Mouse (Mus musculus) yolk sac, embryonic 10.5 days (tissue): ENCODE results near the gene Pgpep1.

Source experiments
- DNase-seq: peaks from one replicate; pipeline ENCODE4 v3.0.0-alpha.2; 2017; ENCODE audit warnings: low spot score

Pgpep1 gene

GRCm38 (mm10) chr8:70659604-70660272 lies 450 bp downstream of the Pgpep1 start:
- DNase-seq = peak; percentile 99

DNA sequence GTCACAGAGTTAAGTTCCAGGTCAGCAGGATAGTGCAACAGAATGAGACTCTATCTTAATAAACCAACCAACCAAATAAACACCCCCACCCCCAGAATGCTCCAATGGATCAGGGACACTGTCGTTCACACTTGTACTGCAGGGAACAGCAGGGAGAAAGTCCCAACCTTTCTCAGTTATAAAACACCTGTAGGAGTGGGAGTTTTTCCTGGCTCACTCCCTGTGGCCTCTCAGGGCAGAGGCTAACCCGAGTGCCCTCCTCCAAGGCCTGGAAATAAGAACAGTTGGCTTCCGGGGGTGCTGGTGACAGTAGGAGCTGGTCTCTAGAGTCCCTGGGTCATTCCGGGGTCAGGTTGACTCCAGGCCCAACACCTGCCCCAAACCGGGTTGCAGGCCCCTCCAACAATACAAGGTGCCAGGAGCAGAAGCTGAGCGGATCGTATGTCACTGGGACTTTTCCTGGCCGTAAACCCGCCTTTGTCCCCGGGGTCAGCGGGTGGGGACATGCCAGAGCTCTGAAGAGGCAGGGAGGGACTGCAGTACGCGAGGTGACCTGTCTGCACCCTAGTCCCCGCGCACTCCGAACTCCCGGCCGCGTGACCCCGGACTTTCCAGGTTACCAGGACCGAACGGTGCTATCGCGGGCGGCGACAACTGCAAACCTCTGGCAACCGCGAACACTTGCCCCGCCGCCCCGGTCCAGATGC lies 1.1 kb downstream of the Pgpep1 start:
- no peak for DNase-seq

DNA sequence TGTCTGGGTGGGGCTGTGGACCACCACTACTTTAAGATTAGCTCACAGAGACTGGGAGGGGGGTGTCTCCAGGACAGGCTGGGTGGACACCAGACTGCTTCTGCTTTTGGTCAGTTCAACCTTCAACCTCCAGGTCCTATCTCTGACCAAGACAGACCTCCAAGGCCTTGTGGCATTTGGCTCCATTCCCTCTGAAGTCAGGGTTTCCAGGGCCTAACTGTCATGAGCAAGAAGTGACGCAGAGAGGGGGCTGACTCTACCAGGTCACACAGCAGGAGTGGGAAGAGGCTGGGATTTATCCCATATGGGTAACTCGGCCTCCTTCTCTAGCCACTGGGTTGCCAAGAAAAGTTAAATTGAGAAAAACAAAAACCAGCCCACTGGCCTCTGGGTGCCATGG lies 2.4 kb downstream of the Pgpep1 start:
- DNase-seq = no peak

DNA sequence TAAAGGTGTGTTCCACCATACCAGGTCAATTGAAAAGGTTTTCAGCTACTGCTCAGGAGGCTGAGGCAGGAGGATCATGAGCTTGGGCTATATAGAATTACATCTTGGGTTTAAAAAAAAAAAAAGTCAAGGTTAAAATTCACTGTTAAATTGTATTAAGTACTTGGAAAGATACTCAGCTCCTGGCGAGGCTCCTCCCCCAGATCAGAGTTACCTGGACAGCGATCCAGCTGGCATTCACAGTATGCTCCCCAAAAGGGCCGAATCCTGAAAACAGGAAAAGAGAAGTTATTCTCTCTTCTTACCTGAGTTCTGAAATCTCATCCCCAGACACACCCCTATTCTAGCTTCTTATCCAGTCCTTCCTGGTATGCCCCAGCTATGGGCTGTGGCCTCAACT lies 3.0 kb downstream of the Pgpep1 start:
- DNase-seq = no peak

GRCm38 (mm10) chr8:70656193-70656790 lies 3.9 kb downstream of the Pgpep1 start:
- DNase-seq = no peak

DNA sequence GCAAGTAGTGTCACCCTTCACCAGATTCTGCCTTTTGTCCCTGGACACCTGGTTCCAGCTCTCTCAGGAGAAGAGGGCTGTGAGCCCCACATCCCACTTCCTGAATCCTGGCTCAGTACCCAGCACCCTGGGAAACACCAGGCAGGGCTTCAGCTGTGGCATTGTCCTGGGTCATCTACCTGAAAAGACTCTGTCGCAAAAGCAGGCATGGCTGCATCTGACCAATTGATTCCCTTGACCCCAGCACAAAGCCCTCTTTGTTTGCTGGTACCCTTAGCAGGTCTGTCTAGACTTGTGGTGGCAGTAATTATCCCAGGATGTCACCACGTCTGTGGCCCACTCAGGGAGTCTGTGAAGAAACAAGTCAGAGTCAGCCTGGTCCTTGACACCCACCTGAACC lies 4.7 kb downstream of the Pgpep1 start:
- DNase-seq = no peak

GRCm38 (mm10) chr8:70654121-70654520 lies 6.1 kb downstream of the Pgpep1 start:
- no peak for DNase-seq

DNA sequence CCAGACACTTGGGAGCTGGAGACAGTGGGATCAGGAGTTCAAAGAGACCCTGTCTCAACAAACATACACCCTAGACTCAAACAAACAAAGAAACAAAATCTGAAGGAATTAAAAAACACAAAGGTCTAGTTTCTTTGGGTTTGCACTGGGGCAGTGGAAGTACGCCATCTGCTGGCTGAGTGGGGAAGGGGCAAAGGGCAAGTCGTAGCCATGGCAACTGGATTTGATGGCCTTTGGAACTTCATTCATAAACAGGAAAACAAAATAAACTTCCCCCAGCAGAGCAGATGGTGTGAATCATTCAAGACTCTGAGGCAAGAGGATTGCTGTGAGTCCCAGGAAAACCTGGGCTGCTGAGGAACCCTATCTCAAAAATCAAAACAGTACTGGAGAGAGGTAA lies 7.0 kb downstream of the Pgpep1 start:
- peak; percentile 68 for DNase-seq

DNA sequence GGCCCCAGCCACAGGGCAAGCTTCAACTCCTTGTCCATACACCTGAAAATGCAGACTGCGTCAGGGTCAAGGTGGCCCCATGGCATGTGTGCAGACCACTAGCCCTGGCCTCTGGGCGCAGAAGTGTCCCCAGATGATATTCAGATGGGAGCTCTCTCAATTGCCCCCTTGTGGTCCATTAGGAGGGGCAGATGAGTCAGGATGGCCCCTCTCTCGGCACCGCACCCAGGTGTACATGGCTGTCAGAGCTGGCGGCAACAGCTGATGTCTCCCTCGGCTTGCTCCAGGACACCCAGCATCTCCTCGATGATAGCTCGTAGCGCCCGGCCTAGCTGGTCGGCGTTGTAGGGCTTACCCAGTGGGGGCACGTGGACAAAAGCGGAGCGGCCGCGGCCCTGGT lies 9.8 kb downstream of the Pgpep1 start:
- DNase-seq = no peak

DNA sequence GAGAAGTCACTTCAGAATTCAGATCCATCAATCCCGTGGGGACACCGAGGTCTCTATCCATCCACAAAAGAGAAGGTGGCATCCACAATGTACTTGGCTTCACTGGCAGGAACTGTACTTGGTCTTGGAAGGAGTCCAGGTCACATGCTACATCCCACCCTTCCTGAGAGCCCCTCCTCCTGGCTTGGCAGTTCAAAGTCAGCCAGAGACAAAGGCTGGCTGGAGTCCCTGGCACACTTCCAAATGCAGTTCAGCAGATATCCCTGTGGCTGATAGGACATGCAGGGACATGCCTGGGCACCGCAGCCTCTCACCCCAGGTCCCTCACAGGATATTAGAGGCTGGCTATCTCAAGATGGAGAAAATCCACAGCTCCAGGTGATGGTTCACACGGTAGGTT lies 10.9 kb downstream of the Pgpep1 start:
- peak; percentile 61 for DNase-seq

DNA sequence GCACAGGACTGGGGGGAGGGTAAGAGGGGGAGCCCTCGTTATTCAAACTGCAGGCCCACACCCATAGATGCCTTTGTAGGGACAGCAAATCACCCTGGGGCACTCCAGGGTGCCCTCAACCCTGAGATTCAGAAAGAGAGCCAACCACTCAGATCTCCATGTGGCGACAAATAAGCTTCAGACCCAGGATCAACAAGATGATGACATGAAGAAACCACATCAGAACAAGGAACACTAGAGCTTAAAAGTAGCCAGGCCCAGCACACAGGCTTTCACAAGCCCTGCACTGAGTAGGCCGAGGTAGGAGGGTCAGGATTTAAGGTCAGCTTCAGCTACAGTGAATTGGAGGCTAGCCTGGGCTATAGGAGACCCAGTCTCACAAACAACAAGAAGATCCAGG lies 11.3 kb downstream of the Pgpep1 start:
- DNase-seq = no peak

DNA sequence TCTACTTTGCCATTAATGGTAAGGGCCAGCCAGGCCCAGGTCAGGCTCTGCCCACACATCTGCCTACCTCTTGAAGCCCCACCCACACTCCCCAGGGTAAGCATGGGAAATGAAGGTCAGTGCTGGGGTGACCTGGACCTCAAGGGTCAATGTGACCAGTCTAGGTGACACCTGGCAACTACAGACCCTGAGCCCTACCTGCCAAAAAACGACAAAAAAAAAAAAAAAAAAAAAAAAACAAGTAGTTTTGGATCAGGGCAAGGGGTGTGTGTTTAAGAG lies 12.1 kb downstream of the Pgpep1 start:
- DNase-seq = no peak

GRCm38 (mm10) chr8:70647343-70648163 lies 12.6 kb downstream of the Pgpep1 start:
- peak; percentile 66 for DNase-seq

DNA sequence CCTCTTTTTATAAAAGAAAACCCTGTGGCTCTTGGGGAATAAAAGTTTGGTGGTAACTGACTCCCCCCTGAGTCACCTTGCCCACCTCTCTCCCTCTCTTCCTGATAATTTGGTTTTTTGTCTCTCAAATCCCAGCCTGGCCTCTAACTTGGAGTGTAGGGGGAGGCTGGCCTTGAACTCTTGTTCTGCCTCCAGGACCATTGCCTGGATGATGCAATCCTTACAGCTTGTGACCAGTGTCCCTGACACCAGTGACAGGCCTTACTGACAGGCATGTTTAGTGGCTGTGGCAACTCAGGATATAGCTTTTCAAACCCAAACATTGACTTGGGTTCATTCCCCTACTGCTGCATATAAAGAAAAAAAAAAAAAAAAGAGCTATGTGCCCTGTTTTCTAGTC lies 13.4 kb downstream of the Pgpep1 start:
- DNase-seq = no peak

- no peak for DNase-seq
Measured at GRCm38 (mm10) chr8:70646369-70646768, 13.8 kb downstream of the Pgpep1 start.

GRCm38 (mm10) chr8:70645501-70646224 lies 14.5 kb downstream of the Pgpep1 start:
- no peak for DNase-seq

- no peak for DNase-seq
Measured at GRCm38 (mm10) chr8:70644065-70644464, 16.1 kb downstream of the Pgpep1 start.

- no peak for DNase-seq
Measured at GRCm38 (mm10) chr8:70643019-70643418, 17.2 kb downstream of the Pgpep1 start.

GRCm38 (mm10) chr8:70638752-70639151 lies 21.4 kb downstream of the Pgpep1 start:
- DNase-seq = no peak

DNA sequence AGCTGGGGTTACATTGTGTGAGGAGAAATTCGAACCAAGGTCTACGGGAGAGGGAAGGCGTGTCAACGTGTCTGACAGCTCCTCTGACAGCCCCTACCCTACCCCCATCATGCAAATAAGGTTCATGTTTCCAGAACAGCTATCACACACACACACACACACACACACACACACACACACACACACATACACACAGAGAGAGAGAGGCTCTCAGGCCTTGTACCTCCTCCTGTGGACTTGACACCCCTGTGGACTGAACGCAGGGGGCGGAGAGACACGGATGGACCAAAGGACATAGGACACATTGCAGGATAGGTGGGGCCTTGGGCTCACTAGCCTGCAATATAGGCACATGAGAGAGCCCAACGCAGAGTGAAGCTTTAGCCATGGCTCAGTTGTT lies 23.4 kb downstream of the Pgpep1 start:
- peak; percentile 52 for DNase-seq

- DNase-seq = peak; percentile 54
Measured at GRCm38 (mm10) chr8:70635527-70635926, 24.7 kb downstream of the Pgpep1 start.

GRCm38 (mm10) chr8:70634066-70634465 lies 26.1 kb downstream of the Pgpep1 start:
- DNase-seq = no peak
